Mouse (Mus musculus) thymus, postnatal 0 days (tissue): ENCODE data around the gene Fuz. TPM values are rescaled to one million over a fixed set of nuclear protein-coding genes. Genes with fewer than 3 reads are reported as not detected.

ENCODE experiments used
- DNase-seq: peaks from one replicate; pipeline ENCODE4 v3.0.0-alpha.2; 2015; ENCODE audit warnings: low spot score
- polyA plus RNA-seq: library from polyadenylated mRNA; unstranded; fragments of >200 nt; fragmentation: Nextera tagmentation; extraction: Ambion mirVana; gene quantifications from 2 replicates; pipeline ENCODE4 v1.2.1, GENCODE M21; 2015

Gene Fuz
- polyA plus RNA-seq, 1 experiment from 2014 or later = 13.8 TPM

GRCm38 (mm10) chr7:44888256-44889105 lies 7.4 kb upstream of the Fuz start:
- DNase-seq = no peak

- no peak for DNase-seq
Observed at GRCm38 (mm10) chr7:44890180-44890579, 5.7 kb upstream of the Fuz start.

GRCm38 (mm10) chr7:44890737-44891136 lies 5.1 kb upstream of the Fuz start:
- DNase-seq = no peak

GRCm38 (mm10) chr7:44891611-44892010 lies 4.3 kb upstream of the Fuz start:
- DNase-seq = peak; percentile 16

- peak; percentile 90 for DNase-seq
Observed at GRCm38 (mm10) chr7:44892276-44892921, 3.5 kb upstream of the Fuz start, which contains the start of gene Med25. Gene Med25 (minus strand): TSS chr7:44892712.

- no peak for DNase-seq
Observed at GRCm38 (mm10) chr7:44893197-44893596, 2.7 kb upstream of the Fuz start.

- DNase-seq = no peak
Observed at GRCm38 (mm10) chr7:44894175-44894574, 1.7 kb upstream of the Fuz start.

- DNase-seq = no peak
Observed at GRCm38 (mm10) chr7:44895206-44895592, 680 bp upstream of the Fuz start.

GRCm38 (mm10) chr7:44896499-44896898 lies 620 bp downstream of the Fuz start:
- DNase-seq = no peak

- no peak for DNase-seq
Observed at GRCm38 (mm10) chr7:44898607-44899006, 2.7 kb downstream of the Fuz start.

- DNase-seq = no peak
Observed at GRCm38 (mm10) chr7:44900632-44901031, 4.8 kb downstream of the Fuz start.

GRCm38 (mm10) chr7:44901230-44901722 lies 5.4 kb downstream of the Fuz start:
- peak; percentile 84 for DNase-seq

GRCm38 (mm10) chr7:44905430-44905829 lies 9.6 kb downstream of the Fuz start:
- no peak for DNase-seq

GRCm38 (mm10) chr7:44908706-44909476 lies 13.0 kb downstream of the Fuz start:
- DNase-seq = no peak

- DNase-seq = no peak
Observed at GRCm38 (mm10) chr7:44914396-44914795, 18.5 kb downstream of the Fuz start.

- DNase-seq = no peak
Observed at GRCm38 (mm10) chr7:44915314-44915713, 19.4 kb downstream of the Fuz start.

- DNase-seq = no peak
Observed at GRCm38 (mm10) chr7:44916191-44916590, 20.3 kb downstream of the Fuz start.

- DNase-seq = no peak
Observed at GRCm38 (mm10) chr7:44916881-44917280, 21.0 kb downstream of the Fuz start.

- DNase-seq = no peak
Observed at GRCm38 (mm10) chr7:44918219-44918618, 22.3 kb downstream of the Fuz start.

- DNase-seq = no peak
Observed at GRCm38 (mm10) chr7:44919127-44919526, 23.2 kb downstream of the Fuz start.

GRCm38 (mm10) chr7:44922530-44922929 lies 26.7 kb downstream of the Fuz start:
- no peak for DNase-seq

GRCm38 (mm10) chr7:44925468-44925867 lies 29.6 kb downstream of the Fuz start:
- peak; percentile 53 for DNase-seq
